In the genomic region with DNA sequence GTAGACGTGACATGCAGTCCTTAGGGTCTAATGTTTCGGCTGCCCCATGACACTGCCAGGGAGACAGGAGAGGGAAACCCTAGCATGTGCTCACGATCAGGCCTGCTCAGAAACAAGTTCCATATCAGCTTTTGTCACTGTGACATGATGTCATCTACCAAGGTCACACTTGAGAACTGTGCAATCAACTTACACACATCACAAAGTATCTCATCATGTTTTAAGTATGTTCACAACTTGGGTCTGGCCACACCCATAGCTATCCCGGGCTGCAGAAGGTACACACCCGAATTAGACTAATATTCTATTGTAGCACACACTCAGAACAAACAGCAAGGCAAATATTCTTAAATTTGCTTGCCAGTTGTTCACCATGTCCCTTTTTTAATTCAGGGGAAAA, we compare ENCODE assay signal across 15 mouse cellular contexts.
"Had no signal": no experiment of that assay in that cellular context is flagged by ENCODE, and none has a peak within 500 bp of the region (broad histone marks: within the 10 kb centered on the region; RNA-seq: fewer than 3 reads in every experiment).

No protein-coding gene starts in this region.

- H3K27me3 ChIP-seq: midbrain, embryonic 13.5 days; midbrain, embryonic 15.5 days; neural tube, embryonic 12.5 days had no signal

- H3K27ac ChIP-seq: macrophage; midbrain, embryonic 13.5 days; midbrain, embryonic 15.5 days; neural tube, embryonic 12.5 days had no signal

- H3K9me3 ChIP-seq: midbrain, embryonic 13.5 days; midbrain, embryonic 15.5 days; neural tube, embryonic 12.5 days had no signal

- H3K4me1 ChIP-seq: midbrain, embryonic 13.5 days; midbrain, embryonic 15.5 days; neural tube, embryonic 12.5 days had no signal

- H3K9ac ChIP-seq: lung, embryonic 14.5 days; midbrain, embryonic 13.5 days; midbrain, embryonic 15.5 days; neural tube, embryonic 12.5 days had no signal

- H3K4me3 ChIP-seq: midbrain, embryonic 13.5 days; midbrain, embryonic 15.5 days; neural tube, embryonic 12.5 days had no signal

- H3K4me2 ChIP-seq: lung, embryonic 14.5 days; midbrain, embryonic 11.5 days; midbrain, embryonic 13.5 days; midbrain, embryonic 15.5 days; neural tube, embryonic 12.5 days had no signal

- ATAC-seq: midbrain, embryonic 13.5 days; midbrain, embryonic 15.5 days had no signal

- DNase-seq: lung, adult 18-20 months; lung, embryonic 14.5 days; lung, postnatal 14 days; lung, postnatal 36 days; right cerebral cortex, postnatal 25 days; right cerebral cortex, postnatal 4 days; spleen, adult 18-20 months; thymus, adult 2 months; thymus, postnatal 25 days; thymus, postnatal 4 days had no signal
